Mouse (Mus musculus): ENCODE data around the gene Chp1. TPM values are rescaled to one million over a fixed set of nuclear protein-coding genes. Genes with fewer than 3 reads are reported as not detected.
"Not testable (repeated sequence)": the region's sequence is repeated elsewhere in the genome, so short reads cannot be mapped to it uniquely, and the experiment has no call there.

Chp1 gene
- 73.5 and 74.1 TPM in 2 replicates for polyA plus RNA-seq (2015; fragmentation: Nextera tagmentation; extraction: Ambion mirVana)

GRCm38 (mm10) chr2:119547522-119548370 is at the start of gene Chp1, which contains the start of gene Exd1:
Gene Chp1 (plus strand): TSS chr2:119547697.
Gene Exd1 (minus strand): TSS chr2:119547627.
- peak; percentile 99 for ATAC-seq (replicated peaks)
- Histone ChIP-seq H3K27ac (replicated peaks) (peak within 1 kb of the TSS; percentile 71), H3K4me3 (peak within 1 kb of the TSS; percentile 76), H3K36me3 (no peaks in the 10 kb centered on the region), H3K9me3 (no peaks in the 10 kb centered on the region), H3K9ac (replicated peaks) (peak within 1 kb of the TSS; percentile 74), H3K4me2 (replicated peaks) (peak within 1 kb of the TSS; percentile 58), H3K4me1 (peaks cover 22% of the 10 kb centered on the region), H3K27me3 (no peaks in the 10 kb centered on the region)
- WGBS = under 1% methylated on average over 57 of the region's 57 CpGs

DNA sequence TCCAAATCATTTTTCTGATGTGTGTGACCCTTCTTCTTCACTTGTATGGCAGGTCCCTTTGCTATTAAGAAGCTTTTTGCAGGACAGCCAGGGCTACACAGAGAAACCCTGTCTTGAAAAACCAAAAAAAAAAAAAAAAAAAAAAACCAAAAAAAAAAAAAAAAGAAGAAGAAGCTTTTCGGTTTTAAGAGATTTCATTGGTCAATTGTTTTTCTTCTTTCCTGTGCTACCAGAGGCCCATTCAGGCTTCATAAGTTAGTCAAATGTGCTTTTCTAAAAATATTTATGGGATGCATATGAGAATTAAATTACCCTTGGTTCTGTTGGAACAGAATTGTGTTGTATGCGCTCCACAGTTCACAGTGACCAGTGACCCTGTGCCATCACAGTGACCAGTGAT is 48.6 kb upstream of the Chp1 start:
- H3K4me3 ChIP-seq = no peak overlapping the region
- H3K9ac ChIP-seq (replicated peaks) = no peak overlapping the region
- H3K27me3 ChIP-seq = no peaks in the 10 kb centered on the region
- no peak overlapping the region for H3K4me2 ChIP-seq (replicated peaks)
- no peaks in the 10 kb centered on the region for H3K9me3 ChIP-seq
- H3K27ac ChIP-seq (replicated peaks) = no peak overlapping the region
- no peaks in the 10 kb centered on the region for H3K36me3 ChIP-seq
- ATAC-seq (replicated peaks) = no peak
- 88% methylated on average over 2 of the region's 2 CpGs for WGBS
- no peaks in the 10 kb centered on the region for H3K4me1 ChIP-seq

DNA sequence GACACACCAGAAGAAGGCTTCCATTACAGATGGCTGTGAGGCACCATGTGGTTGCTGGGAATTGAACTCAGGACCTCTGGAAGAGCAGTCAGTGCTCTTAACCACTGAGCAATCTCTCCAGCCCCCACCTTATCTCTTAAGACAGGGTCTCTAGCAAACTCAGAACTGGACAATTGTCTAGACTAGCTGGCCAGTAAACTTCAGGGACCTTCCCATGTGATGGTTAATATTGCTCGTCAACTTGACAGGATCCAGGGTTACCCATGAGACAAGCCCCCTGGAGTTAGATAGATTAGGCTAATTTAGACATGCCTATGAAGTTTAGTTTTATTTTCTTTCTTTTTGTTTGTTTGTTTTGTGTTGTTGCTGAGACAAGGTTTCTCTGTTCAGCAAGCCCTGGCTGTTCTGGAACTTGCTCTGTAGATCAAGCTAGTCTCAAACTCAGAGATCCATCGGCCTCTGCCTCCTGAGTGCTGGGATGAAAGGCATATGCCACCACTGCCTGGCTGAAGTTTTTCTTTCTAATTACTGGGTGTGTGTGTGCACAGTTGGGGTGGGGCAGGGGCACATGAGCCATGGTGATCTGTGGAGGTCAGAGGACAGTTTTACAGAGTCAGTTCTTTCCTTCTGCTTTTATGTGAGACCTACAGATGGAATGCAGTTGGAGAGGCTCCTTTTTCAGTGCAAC is 46.4 kb upstream of the Chp1 start:
- H3K27ac ChIP-seq (replicated peaks) = no peak overlapping the region
- H3K4me1 ChIP-seq = no peaks in the 10 kb centered on the region
- WGBS = 86% methylated on average over 2 of the region's 2 CpGs
- H3K9me3 ChIP-seq = no peaks in the 10 kb centered on the region
- no peak for ATAC-seq (replicated peaks)
- no peak overlapping the region for H3K4me3 ChIP-seq
- H3K36me3 ChIP-seq = no peaks in the 10 kb centered on the region
- H3K4me2 ChIP-seq (replicated peaks) = no peak overlapping the region
- H3K27me3 ChIP-seq = no peaks in the 10 kb centered on the region
- no peak overlapping the region for H3K9ac ChIP-seq (replicated peaks)

DNA sequence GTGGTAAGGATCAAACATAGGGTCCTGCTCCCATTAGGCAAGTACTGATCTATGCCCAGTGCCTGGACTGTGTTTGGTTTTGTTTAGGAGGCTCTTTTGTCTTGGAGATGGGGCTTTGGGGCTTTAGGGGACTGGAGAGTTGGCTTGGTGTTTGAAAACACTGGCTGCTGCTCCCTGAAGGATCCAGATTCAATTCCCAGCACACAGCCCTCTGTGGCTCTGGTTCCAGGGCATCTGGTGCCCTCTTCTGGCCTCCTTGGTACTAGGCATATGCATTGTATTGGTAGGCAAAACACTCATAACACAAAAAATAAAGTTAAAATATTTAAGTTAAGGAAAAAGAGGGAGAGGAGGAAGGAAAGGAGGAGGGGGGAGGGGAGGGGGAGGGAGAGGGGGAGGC is 40.4 kb upstream of the Chp1 start:
- Histone ChIP-seq H3K27ac (replicated peaks) (no peak overlapping the region), H3K27me3 (no peaks in the 10 kb centered on the region), H3K4me2 (replicated peaks) (no peak overlapping the region), H3K4me3 (no peak overlapping the region), H3K9ac (replicated peaks) (no peak overlapping the region), H3K36me3 (no peaks in the 10 kb centered on the region), H3K4me1 (no peaks in the 10 kb centered on the region), H3K9me3 (no peaks in the 10 kb centered on the region)
- ATAC-seq (replicated peaks) = no peak

GRCm38 (mm10) chr2:119508518-119508917 is 39.0 kb upstream of the Chp1 start:
- H3K4me3 ChIP-seq; ATAC-seq (replicated peaks); H3K4me2 ChIP-seq (replicated peaks); H3K4me1 ChIP-seq; H3K36me3 ChIP-seq; H3K9ac ChIP-seq (replicated peaks); H3K9me3 ChIP-seq; H3K27ac ChIP-seq (replicated peaks); H3K27me3 ChIP-seq: not testable (repeated sequence)
- 62% methylated on average over 7 of the region's 7 CpGs for WGBS

- H3K27ac ChIP-seq (replicated peaks) = no peak overlapping the region
- H3K9me3 ChIP-seq = no peaks in the 10 kb centered on the region
- no peaks in the 10 kb centered on the region for H3K36me3 ChIP-seq
- H3K27me3 ChIP-seq = no peaks in the 10 kb centered on the region
- WGBS = 88% methylated on average over 2 of the region's 2 CpGs
- no peak overlapping the region for H3K9ac ChIP-seq (replicated peaks)
- no peak overlapping the region for H3K4me3 ChIP-seq
- no peaks in the 10 kb centered on the region for H3K4me1 ChIP-seq
- H3K4me2 ChIP-seq (replicated peaks) = no peak overlapping the region
- ATAC-seq (replicated peaks) = no peak
Observed at GRCm38 (mm10) chr2:119510856-119511255, 36.6 kb upstream of the Chp1 start.

DNA sequence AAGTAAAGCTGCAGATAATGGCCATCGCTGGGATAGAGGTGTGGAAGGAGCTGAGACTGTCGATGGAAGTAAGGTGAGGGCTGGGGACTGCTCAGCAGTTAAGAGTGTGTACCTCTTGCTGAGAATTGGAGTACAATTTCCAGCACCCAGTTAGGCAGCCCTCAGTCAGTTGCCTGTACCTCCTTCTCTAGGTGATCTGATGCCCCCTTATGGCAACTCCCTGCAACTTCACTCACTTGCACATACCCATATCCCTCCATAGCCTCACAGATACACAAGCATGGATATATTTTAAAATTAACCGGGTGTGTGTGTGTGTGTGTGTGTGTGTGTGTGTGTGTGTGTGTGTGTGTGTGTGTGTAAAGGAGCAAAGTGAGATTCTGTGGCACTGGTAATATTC is 35.2 kb upstream of the Chp1 start:
- Histone ChIP-seq H3K4me1 (no peaks in the 10 kb centered on the region), H3K9me3 (no peaks in the 10 kb centered on the region), H3K4me2 (replicated peaks) (no peak overlapping the region), H3K27ac (replicated peaks) (no peak overlapping the region), H3K9ac (replicated peaks) (no peak overlapping the region), H3K36me3 (no peaks in the 10 kb centered on the region), H3K27me3 (no peaks in the 10 kb centered on the region), H3K4me3 (no peak overlapping the region)
- WGBS = 91% methylated on average over 3 of the region's 3 CpGs
- no peak for ATAC-seq (replicated peaks)

DNA sequence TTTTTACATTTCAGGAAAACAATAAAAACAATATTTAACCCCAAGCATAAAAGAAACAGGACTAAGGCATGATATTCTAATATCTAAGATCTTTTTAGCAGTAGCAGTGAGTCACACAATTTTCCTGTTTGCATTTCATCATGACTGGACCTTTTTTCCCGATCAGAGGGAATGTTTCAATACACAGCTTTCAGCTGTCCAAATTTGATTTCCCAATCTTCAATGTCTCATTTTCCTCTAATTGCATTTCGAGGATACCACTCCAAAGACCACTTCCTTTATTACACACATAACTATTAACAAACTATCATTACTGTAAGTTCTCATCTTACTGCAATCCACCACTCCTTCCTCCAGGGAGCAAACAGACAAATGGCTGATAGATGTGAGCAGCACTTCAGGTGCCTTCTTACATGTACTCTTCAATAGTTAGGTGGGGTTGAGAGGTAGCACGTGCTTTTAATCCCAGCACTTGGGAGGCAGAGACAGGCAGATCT is 33.4 kb upstream of the Chp1 start:
- Histone ChIP-seq H3K4me2 (replicated peaks) (no peak overlapping the region), H3K36me3 (no peaks in the 10 kb centered on the region), H3K27me3 (no peaks in the 10 kb centered on the region), H3K9ac (replicated peaks) (no peak overlapping the region), H3K9me3 (no peaks in the 10 kb centered on the region), H3K4me3 (no peak overlapping the region), H3K4me1 (no peaks in the 10 kb centered on the region), H3K27ac (replicated peaks) (no peak overlapping the region)
- ATAC-seq (replicated peaks) = no peak
- WGBS = 90% methylated on average over 3 of the region's 3 CpGs

DNA sequence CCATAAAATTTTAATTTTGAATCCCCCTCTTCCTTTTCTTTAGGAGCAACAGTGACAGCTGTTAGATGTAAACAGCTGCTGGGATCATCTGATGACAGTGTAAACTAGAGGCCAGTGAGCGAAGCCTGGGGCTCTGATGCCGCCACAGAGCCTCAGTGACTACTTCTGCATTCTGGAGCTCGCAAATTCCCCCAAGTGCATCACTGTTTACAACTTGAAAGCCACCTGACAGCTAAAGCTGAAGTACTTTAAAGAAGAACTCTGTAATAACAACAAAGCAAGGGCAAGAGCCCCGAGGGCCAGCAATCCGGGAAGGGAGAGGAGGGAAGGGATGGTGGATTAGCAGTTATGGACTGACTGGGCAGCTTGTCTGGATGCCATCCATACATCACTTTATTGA is 30.7 kb upstream of the Chp1 start:
- no peak for ATAC-seq (replicated peaks)
- Histone ChIP-seq H3K4me2 (replicated peaks) (no peak overlapping the region), H3K36me3 (no peaks in the 10 kb centered on the region), H3K4me1 (no peaks in the 10 kb centered on the region), H3K27me3 (no peaks in the 10 kb centered on the region), H3K9me3 (no peaks in the 10 kb centered on the region), H3K9ac (replicated peaks) (no peak overlapping the region), H3K4me3 (no peak overlapping the region), H3K27ac (replicated peaks) (no peak overlapping the region)
- 62% methylated on average over 5 of the region's 5 CpGs for WGBS

- Histone ChIP-seq H3K36me3 (no peaks in the 10 kb centered on the region), H3K9ac (replicated peaks) (no peak overlapping the region), H3K27ac (replicated peaks) (no peak overlapping the region), H3K4me2 (replicated peaks) (no peak overlapping the region), H3K4me3 (no peak overlapping the region), H3K27me3 (no peaks in the 10 kb centered on the region), H3K9me3 (no peaks in the 10 kb centered on the region), H3K4me1 (no peaks in the 10 kb centered on the region)
- ATAC-seq (replicated peaks) = no peak
- 80% methylated on average over 7 of the region's 7 CpGs for whole genome bisulfite sequencing
Observed at GRCm38 (mm10) chr2:119520550-119520949, 26.9 kb upstream of the Chp1 start.

DNA sequence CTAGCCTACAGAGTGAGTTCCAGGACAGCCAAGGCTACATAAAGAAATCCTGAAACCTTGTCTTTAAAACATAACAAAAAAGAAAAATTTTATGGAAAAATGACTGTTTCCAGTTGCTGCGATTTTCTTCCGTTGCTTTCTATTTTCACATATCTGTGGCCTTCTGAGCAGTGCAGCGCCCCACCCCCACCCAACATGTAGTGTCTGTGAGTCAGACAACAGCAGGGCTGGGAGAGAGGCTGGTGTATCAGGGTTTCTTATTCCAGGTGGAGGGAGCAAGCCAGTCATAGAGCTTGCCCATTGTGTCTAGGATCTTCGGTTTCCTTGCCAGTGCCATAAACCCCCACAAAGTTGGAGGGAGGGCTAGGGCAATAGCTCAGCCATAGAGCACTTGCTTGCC is 23.7 kb upstream of the Chp1 start:
- Histone ChIP-seq H3K9me3 (no peaks in the 10 kb centered on the region), H3K4me1 (no peaks in the 10 kb centered on the region), H3K36me3 (no peaks in the 10 kb centered on the region), H3K4me2 (replicated peaks) (no peak overlapping the region), H3K4me3 (no peak overlapping the region), H3K27me3 (no peaks in the 10 kb centered on the region), H3K9ac (replicated peaks) (no peak overlapping the region), H3K27ac (replicated peaks) (no peak overlapping the region)
- 83% methylated on average over 4 of the region's 4 CpGs for WGBS
- no peak for ATAC-seq (replicated peaks)

DNA sequence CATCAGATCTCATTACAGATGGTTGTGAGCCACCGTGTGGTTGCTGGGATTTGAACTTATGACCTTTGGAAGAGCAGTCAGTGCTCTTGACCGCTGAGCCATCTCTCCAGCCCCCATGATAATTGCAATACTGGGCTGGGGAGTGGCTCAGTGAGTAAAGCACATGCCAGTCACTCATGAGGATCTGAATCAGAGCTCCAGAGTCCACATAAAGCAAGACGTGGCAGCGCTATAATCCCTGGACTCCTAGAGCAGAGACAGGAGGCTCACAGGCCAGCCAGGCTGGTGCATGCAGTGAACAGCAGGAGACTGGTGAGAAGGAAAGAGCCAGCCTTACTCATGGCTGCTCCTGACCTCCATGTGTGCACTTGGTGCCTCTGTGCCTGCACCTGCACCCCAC is 22.1 kb upstream of the Chp1 start:
- no peaks in the 10 kb centered on the region for H3K9me3 ChIP-seq
- no peak for ATAC-seq (replicated peaks)
- no peak overlapping the region for H3K4me3 ChIP-seq
- no peaks in the 10 kb centered on the region for H3K4me1 ChIP-seq
- no peaks in the 10 kb centered on the region for H3K27me3 ChIP-seq
- H3K9ac ChIP-seq (replicated peaks) = no peak overlapping the region
- H3K27ac ChIP-seq (replicated peaks) = no peak overlapping the region
- no peaks in the 10 kb centered on the region for H3K36me3 ChIP-seq
- 52% methylated on average over 4 of the region's 4 CpGs for WGBS
- no peak overlapping the region for H3K4me2 ChIP-seq (replicated peaks)

Measured in forebrain, embryonic 15.5 days (tissue).